Mouse (Mus musculus): ENCODE results near the gene Efna3. TPM values are rescaled to one million over a fixed set of nuclear protein-coding genes. Genes with fewer than 3 reads are reported as not detected.
A peak's percentile ranks its signal among the peaks of the same experiment; 100 is the strongest.

The Efna3 gene
- polyA plus RNA-seq, 1 experiment from 2014 or later = 2.5 TPM

DNA sequence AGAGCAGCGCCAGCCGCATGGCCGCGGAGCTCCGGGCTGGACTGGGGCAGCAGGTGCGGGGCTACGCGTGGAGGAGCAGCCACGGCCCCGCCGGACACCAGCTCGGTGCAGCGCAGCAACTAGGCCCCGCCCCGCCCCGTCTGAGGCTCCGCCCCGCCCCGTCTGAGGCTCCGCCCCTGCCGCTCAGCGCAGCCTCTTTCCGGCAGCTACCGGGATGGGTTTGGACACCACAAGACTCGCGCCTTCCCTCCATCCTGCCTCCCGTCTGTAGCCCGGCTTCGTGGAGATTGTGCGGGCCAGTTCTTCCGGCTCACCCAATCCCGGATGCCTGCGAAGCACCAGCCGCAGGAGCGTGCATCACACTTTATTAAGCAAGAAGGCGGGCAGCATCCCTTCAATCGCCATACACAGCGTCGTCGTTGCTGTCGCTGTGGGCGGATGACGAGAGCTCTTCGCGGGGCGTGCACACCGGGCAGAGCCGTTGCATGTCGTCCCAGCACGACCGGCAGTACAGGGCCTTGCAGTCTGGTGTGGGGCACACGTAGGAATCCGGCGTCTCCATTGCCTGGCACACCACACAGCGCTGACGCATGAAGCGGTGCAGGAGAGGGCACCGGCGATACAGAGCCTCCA lies 27.2 kb upstream of the Efna3 start, which contains the start of gene Adam15:
Gene Adam15 (minus strand): TSS at position 128 of the 633 bp plus-strand sequence.
- peak within 1 kb of the TSS; percentile 77 for H3K27ac ChIP-seq
- H3K9me3 ChIP-seq = no peaks in the 10 kb centered on the region
- H3K36me3 ChIP-seq = peaks cover 5% of the 10 kb centered on the region; the same call in 1 of the 2 replicates
- WGBS = under 1% methylated on average over 59 of the region's 59 CpGs
- DNase-seq (ENCODE audit: low spot score) = peak; percentile 93
- peak within 1 kb of the TSS; percentile 76 for H3K4me3 ChIP-seq
- H3K27me3 ChIP-seq (ENCODE audit: insufficient read depth, poor library complexity, severe bottlenecking) = peaks cover 59% of the 10 kb centered on the region
- peaks cover 27% of the 10 kb centered on the region for H3K4me1 ChIP-seq

DNA sequence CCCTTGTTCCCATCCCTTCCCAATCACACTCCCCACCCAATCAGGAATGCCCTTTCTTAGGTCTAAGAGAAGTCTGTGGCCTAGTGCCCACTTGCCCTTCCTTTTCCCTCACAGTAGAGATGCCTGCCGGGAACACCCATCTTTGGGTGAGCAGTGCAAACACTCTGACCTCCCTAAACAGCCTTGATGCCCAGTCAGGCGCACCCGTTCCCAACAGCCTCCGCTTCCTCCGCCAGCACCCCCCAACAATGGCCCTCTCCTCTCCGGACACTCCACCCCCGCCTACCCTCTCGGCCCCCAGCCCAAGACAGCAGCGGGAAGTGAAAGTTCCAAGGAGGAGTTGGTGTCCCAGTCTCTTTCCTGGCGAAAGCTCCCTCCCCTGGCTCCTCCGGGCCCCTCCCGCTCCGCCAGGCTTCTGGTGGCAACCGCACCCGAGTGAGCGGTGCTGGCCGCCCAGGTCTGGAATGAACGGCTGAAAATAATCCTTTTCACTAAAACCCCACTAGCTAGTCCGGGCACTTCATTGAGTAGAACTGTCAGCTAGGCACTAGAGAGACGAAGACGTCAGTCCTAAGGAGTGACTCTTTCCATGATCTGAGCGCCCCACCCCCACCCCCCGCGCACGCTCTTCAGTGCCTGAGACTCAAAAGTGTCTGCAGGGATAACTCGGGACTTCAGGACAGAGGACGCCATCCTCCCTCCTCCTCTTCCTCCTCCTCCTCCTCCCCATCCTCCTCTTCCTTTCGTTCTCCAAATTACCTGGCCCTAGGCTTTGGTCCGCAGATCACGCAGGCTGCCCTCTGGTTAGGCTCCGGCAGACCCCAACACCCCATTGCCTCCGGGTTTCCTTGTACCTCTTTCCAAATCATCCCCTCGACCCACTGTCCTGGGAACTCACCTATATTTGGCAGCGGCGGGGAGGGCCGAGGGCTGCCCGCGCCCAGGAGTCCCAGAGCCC lies 26.4 kb upstream of the Efna3 start:
- under 1% methylated on average over 38 of the region's 38 CpGs for WGBS
- DNase-seq (ENCODE audit: low spot score) = no peak
- peaks cover 5% of the 10 kb centered on the region; the same call in 1 of the 2 replicates for H3K36me3 ChIP-seq
- peak overlapping the region; percentile 77 for H3K27ac ChIP-seq
- peaks cover 25% of the 10 kb centered on the region for H3K4me1 ChIP-seq
- H3K27me3 ChIP-seq (ENCODE audit: insufficient read depth, poor library complexity, severe bottlenecking) = peaks cover 58% of the 10 kb centered on the region
- peak overlapping the region; percentile 76 for H3K4me3 ChIP-seq
- H3K9me3 ChIP-seq = no peaks in the 10 kb centered on the region

DNA sequence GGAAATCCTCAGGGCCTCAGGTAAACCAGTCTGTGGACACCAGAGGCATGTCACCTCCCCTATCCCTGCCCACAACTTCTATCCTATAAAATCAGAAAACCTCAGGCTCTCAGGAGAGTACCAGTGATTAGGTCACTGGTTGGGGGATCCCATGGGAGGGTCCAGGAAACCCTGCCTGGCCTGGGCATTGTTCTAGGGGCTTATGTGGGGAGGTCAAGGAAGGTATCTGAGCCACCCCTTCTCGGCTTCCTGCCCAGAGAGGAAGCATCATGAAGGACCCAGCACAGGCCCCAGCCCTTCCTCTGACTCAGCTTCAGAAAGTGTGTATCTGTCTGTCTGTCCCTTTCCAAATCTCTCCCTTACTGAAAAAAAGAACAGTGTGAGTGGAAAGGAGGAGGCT lies 25.2 kb upstream of the Efna3 start:
- H3K27ac ChIP-seq = peak overlapping the region; percentile 33
- H3K36me3 ChIP-seq = peaks cover 17% of the 10 kb centered on the region
- H3K27me3 ChIP-seq (ENCODE audit: insufficient read depth, poor library complexity, severe bottlenecking) = peaks cover 62% of the 10 kb centered on the region
- WGBS = 44% methylated on average over 1 of the region's 1 CpGs
- peak overlapping the region; percentile 76; the same call in 1 of the 2 replicates for H3K4me3 ChIP-seq
- no peak for DNase-seq (ENCODE audit: low spot score)
- peaks cover 25% of the 10 kb centered on the region for H3K4me1 ChIP-seq
- no peaks in the 10 kb centered on the region for H3K9me3 ChIP-seq

DNA sequence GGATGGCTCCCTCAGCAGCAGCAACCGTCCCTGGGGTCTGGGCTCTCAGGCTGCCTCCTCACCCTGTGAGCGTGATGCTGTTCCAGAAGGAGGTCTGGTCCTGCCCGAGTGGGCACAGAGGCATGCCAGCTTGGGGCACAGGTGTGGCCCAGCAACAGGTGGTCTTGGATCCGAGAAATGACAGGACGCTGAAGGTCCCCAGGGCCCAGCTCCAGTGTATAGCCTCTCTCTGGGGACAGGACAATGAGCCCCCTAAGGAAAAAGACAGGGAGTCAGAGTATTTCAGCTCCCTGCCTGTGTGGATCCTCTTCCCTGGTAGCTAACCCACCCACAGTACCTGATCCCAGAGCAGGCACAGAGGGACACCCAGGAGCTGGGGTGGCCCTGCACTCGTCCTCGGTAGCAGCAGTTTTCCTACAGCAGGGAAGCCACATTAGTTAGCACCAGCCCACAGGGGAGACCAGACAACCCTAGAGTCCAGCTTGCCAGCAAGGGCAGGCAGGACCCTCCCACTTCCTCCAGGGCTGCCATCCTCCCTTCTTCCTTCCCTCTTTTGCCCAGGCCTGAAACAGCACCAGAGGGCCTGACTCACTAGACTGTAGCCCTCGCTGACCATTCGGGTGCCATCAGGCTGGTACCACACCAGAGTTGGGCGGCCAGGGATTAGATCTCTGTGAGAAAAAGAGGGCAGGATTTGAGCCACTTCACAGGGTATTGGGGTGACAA lies 24.2 kb upstream of the Efna3 start:
- no peak overlapping the region for H3K27ac ChIP-seq
- DNase-seq (ENCODE audit: low spot score) = no peak
- peaks cover 25% of the 10 kb centered on the region for H3K4me1 ChIP-seq
- WGBS = 78% methylated on average over 10 of the region's 10 CpGs
- no peaks in the 10 kb centered on the region for H3K9me3 ChIP-seq
- H3K36me3 ChIP-seq = peaks cover 19% of the 10 kb centered on the region
- peaks cover 53% of the 10 kb centered on the region for H3K27me3 ChIP-seq (ENCODE audit: insufficient read depth, poor library complexity, severe bottlenecking)
- no peak overlapping the region for H3K4me3 ChIP-seq

DNA sequence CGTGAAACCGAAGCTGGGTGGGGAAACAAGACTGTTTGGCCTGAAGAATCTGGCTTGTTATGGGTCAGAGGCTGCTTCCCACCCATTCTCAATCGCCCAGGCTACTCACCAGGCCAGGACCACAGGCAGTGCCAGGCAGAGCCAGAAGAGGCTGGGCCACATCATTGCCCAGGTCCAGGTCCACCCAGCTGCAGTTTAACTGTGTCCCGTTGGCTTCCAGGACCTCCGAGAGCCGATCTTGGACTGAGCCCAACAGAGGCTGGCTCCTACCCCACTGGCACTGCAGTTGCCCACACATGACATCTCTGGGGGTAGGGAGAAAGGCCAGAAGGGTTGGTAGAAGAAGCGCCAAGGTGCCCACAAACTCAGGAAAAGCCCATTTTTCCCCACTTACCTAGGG lies 20.5 kb upstream of the Efna3 start:
- Histone ChIP-seq H3K4me3 (no peak overlapping the region), H3K4me1 (peaks cover 27% of the 10 kb centered on the region), H3K36me3 (peaks cover 24% of the 10 kb centered on the region), H3K27me3 (ENCODE audit: insufficient read depth, poor library complexity, severe bottlenecking) (peaks cover 26% of the 10 kb centered on the region), H3K9me3 (no peaks in the 10 kb centered on the region), H3K27ac (no peak overlapping the region)
- no peak for DNase-seq (ENCODE audit: low spot score)
- 79% methylated on average over 7 of the region's 7 CpGs for WGBS

DNA sequence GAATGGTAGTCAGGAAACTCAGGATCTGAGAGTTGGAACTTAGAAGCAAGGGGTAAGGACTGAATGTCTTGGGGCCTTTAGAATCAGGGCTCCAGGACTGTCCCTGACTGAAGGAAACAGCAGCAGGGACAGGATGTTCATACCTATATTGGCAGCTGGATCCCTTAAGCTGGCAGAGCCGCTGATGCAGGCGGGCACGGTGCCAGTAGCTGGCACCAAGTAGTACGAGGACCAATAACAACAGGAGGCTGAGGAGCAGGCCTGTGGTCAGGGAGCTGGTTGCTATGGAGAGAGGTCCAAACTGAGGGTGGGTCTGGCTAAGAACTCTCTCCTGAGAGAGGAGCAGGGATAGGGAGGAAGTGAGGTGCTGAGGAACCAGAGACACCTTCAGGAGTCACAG lies 19.0 kb upstream of the Efna3 start:
- Histone ChIP-seq H3K4me1 (peaks cover 34% of the 10 kb centered on the region), H3K9me3 (no peaks in the 10 kb centered on the region), H3K27me3 (ENCODE audit: insufficient read depth, poor library complexity, severe bottlenecking) (peaks cover 11% of the 10 kb centered on the region), H3K36me3 (peaks cover 24% of the 10 kb centered on the region), H3K4me3 (no peak overlapping the region), H3K27ac (no peak overlapping the region)
- WGBS = 82% methylated on average over 4 of the region's 4 CpGs
- DNase-seq (ENCODE audit: low spot score) = no peak

DNA sequence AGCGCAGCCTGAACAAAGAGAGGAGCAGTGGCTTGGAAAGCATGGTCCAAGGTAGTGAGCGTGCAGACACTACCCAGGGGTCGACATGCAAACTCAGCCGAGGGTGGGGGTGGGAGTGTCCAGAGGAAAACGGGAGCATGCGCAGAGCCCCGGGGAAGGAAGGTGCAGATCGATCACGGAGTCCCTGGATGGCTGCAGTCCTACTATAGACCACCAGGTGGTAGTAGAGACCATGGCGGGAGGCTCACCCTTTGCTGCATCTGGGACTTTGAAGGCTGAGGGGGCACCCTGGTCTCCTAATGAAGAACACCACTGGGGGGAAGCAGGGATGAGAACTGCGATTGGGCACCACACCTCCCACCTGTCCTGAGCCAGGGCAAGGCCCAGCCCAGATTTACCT lies 17.7 kb upstream of the Efna3 start:
- peaks cover 23% of the 10 kb centered on the region for H3K36me3 ChIP-seq
- WGBS = 5% methylated on average over 11 of the region's 11 CpGs
- DNase-seq (ENCODE audit: low spot score) = peak; percentile 88
- H3K4me3 ChIP-seq = peak overlapping the region; percentile 42
- H3K4me1 ChIP-seq = peaks cover 46% of the 10 kb centered on the region
- H3K27me3 ChIP-seq (ENCODE audit: insufficient read depth, poor library complexity, severe bottlenecking) = peaks cover 15% of the 10 kb centered on the region
- H3K27ac ChIP-seq = peak overlapping the region; percentile 24; the same call in 1 of the 2 replicates
- H3K9me3 ChIP-seq = no peaks in the 10 kb centered on the region

DNA sequence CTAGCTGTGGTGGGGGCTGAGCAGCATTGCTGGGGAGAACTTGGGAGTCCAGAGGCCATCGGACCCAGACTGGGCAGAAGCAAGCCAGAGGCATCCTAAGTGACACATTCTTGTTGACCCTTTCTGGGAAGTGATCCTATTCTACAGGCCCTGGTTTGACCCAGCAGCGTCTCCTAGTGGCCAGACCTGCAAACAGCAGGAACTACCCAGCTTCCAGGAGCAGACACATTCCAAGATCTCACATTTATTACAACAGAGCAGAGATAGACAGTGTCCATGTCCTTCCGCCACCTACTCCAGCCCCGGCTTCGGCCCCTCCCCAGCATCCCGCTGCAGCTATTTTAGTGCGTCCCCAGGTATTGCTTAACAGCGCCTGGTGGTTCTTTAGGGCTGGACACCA lies 16.7 kb upstream of the Efna3 start:
- H3K27ac ChIP-seq = no peak overlapping the region
- WGBS = 27% methylated on average over 8 of the region's 8 CpGs
- no peaks in the 10 kb centered on the region for H3K9me3 ChIP-seq
- H3K27me3 ChIP-seq (ENCODE audit: insufficient read depth, poor library complexity, severe bottlenecking) = peaks cover 15% of the 10 kb centered on the region
- no peak overlapping the region for H3K4me3 ChIP-seq
- DNase-seq (ENCODE audit: low spot score) = no peak
- H3K36me3 ChIP-seq = peaks cover 28% of the 10 kb centered on the region
- peaks cover 46% of the 10 kb centered on the region for H3K4me1 ChIP-seq

DNA sequence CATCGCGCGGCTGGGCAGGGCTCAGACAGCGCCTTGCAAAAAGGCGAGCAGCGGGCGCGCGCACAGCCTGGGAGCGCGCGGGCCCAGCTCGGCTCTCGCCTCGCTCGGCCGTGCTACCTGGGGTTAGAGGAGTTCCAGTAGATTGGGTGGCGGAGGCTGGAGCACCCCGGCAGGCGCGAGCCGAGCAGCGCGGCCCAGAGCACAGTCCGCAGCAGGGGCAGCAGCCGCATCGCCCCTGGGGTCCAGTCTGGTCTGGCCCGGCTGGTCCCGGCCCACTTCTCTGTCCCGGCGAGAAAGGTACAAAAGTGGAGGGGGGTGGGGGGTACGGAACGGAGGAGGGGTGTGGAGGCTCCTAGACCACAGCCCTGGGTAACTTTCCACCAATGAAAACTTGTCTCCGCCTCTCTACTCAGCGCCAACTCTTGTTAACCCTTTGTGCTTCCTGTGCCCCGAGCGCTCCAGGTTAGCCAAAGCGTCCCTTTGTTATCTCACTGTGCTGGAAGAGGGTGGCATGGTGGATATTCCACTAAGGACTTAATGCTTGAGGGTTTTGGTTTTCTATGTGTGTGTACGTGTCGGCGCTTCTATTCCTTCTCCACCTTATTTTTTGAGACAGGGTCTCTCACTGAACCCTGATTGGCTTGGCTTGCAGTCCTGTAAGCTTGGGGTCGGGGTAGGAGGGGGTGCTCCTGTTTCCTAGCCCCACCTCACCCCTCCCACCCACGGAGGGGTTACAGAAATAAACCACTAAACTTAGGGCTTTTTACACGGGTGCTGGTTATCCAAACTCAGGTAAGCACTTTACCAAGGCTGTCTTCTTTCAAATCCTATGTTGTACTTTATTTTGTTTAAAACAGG lies 15.2 kb upstream of the Efna3 start, which contains the start of gene Efna4:
Gene Efna4 (minus strand): TSS at position 308 of the 858 bp plus-strand sequence.
- no peaks in the 10 kb centered on the region for H3K9me3 ChIP-seq
- H3K27ac ChIP-seq = peak within 1 kb of the TSS; percentile 95
- H3K4me3 ChIP-seq = peak within 1 kb of the TSS; percentile 85
- peak; percentile 88 for DNase-seq (ENCODE audit: low spot score)
- H3K4me1 ChIP-seq = peaks cover 49% of the 10 kb centered on the region
- H3K36me3 ChIP-seq = peaks cover 31% of the 10 kb centered on the region
- WGBS = under 1% methylated on average over 44 of the region's 44 CpGs
- H3K27me3 ChIP-seq (ENCODE audit: insufficient read depth, poor library complexity, severe bottlenecking) = peaks cover 8% of the 10 kb centered on the region; the same call in 1 of the 2 replicates

DNA sequence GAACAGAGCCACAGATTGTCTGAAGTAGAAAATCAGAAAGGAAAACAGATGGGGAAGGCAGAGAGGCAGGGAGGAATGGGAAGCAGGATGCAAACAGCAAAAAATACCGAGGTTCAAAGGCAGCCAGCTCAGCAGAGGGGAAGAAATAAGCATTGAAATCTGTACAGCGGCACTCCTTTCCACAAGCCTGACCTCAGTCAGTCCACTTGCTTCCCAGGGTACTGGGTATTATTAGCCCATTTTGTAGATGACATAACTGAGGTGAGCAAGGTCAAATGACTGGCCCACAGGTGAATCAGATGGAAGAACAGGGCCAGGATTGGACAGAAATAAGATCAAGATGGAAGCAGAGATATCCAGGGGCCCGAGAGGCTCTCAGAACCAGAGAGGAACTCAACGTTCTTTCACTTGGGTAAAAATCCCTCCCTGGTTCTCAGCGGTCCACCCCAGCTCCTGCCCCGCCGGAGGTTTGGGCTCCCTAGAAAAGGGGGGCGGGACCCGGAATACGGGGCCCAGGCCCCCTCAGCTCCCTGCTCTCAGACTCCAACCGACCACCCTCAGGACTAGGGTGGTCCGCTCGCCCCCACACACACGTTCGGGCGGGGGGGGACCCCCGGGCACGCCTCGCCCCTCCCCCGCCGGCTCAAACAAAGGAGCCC lies 14.4 kb upstream of the Efna3 start:
- DNase-seq (ENCODE audit: low spot score) = no peak
- Histone ChIP-seq H3K4me1 (peaks cover 56% of the 10 kb centered on the region), H3K27me3 (ENCODE audit: insufficient read depth, poor library complexity, severe bottlenecking) (peaks cover 13% of the 10 kb centered on the region; the same call in 1 of the 2 replicates), H3K9me3 (no peaks in the 10 kb centered on the region), H3K4me3 (peak overlapping the region; percentile 85), H3K36me3 (peaks cover 33% of the 10 kb centered on the region), H3K27ac (peak overlapping the region; percentile 95)
- under 1% methylated on average over 20 of the region's 21 CpGs for WGBS

DNA sequence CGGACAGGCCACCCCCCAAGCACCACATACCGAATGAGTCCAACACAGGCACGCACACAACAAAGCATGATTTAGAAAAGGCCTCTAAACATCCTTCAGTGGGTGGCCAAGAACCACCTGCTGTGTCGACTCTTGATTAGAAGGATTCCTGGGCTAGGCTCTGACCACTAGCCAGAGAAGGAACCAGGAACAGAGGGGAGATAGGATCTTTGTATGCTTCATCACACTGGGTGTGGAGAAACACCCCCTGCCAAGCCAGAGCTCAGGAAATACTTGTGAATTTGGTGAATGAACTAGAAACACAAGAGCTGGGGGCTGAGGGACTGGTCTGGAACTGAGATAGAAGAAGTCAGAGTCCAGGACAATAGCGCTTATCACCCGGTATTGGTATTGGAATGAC lies 13.8 kb upstream of the Efna3 start:
- WGBS = 12% methylated on average over 6 of the region's 6 CpGs
- no peak for DNase-seq (ENCODE audit: low spot score)
- no peaks in the 10 kb centered on the region for H3K9me3 ChIP-seq
- peaks cover 13% of the 10 kb centered on the region; the same call in 1 of the 2 replicates for H3K27me3 ChIP-seq (ENCODE audit: insufficient read depth, poor library complexity, severe bottlenecking)
- peaks cover 61% of the 10 kb centered on the region for H3K4me1 ChIP-seq
- peak overlapping the region; percentile 95 for H3K27ac ChIP-seq
- peaks cover 33% of the 10 kb centered on the region for H3K36me3 ChIP-seq
- peak overlapping the region; percentile 85 for H3K4me3 ChIP-seq
